Mouse (Mus musculus) hindbrain, embryonic 11.5 days (tissue): ENCODE data around the gene Gart. TPM values are rescaled to one million over a fixed set of nuclear protein-coding genes. Genes with fewer than 3 reads are reported as not detected.
A peak's percentile ranks its signal among the peaks of the same experiment; 100 is the strongest.
"Not testable (repeated sequence)": the region's sequence is repeated elsewhere in the genome, so short reads cannot be mapped to it uniquely, and the experiment has no call there.

ENCODE experiments used
- ATAC-seq: fragments of 200-750 bp; cut with Nextera tagmentation; 2 replicates; pipeline ENCODE4 v1.8.0; 2017; ENCODE audit warnings: mild to moderate bottlenecking, moderate TSS enrichment, moderate library complexity; ENCODE audit not compliant: low FRiP score
- DNase-seq: peaks from one replicate; pipeline ENCODE4 v3.0.0-alpha.2; 2015; ENCODE audit warnings: low spot score
- H3K27ac ChIP-seq: fragments of 300-500 bp; sonication (generic); 2 replicates; pipeline ENCODE4 v1.5.1; 2014; ENCODE audit warnings: mild to moderate bottlenecking, low read depth, low read length
- H3K27me3 ChIP-seq: fragments of 300-500 bp; sonication (generic); 2 replicates; pipeline ENCODE4 v1.6.1; 2014; ENCODE audit warnings: mild to moderate bottlenecking, low read length, moderate library complexity, mixed read lengths; ENCODE audit not compliant: control insufficient read depth, insufficient read depth
- H3K36me3 ChIP-seq: fragments of 300-500 bp; sonication (generic); 2 replicates; pipeline ENCODE4 v1.6.1; 2014; ENCODE audit warnings: mild to moderate bottlenecking, low read length, moderate library complexity, mixed read lengths; ENCODE audit not compliant: control insufficient read depth, insufficient read depth
- H3K4me1 ChIP-seq: fragments of 300-500 bp; sonication (generic); replicated peaks from 2 replicates; pipeline ENCODE4 v1.6.1; 2014; ENCODE audit warnings: low read length, mixed read lengths; ENCODE audit not compliant: control insufficient read depth, insufficient read depth
- H3K4me2 ChIP-seq: fragments of 300-500 bp; sonication (generic); replicated peaks from 2 replicates; pipeline ENCODE4 v1.6.1; 2014; ENCODE audit warnings: mild to moderate bottlenecking, low read depth, low read length
- H3K4me3 ChIP-seq: fragments of 300-500 bp; sonication (generic); 2 replicates; pipeline ENCODE4 v1.5.1; 2014; ENCODE audit warnings: low read depth, low read length
- H3K9ac ChIP-seq: fragments of 300-500 bp; sonication (generic); 2 replicates; pipeline ENCODE4 v1.6.1; 2014; ENCODE audit warnings: low read depth, low read length
- H3K9me3 ChIP-seq: fragments of 300-500 bp; sonication (generic); 2 replicates; pipeline ENCODE4 v1.6.1; 2016; ENCODE audit warnings: low read length; ENCODE audit not compliant: control insufficient read depth
- WGBS: fragments of 180-500 bp; shearing (Covaris S2); extraction: QIAGEN DNeasy Blood & Tissue Kit; methylation state at CpG from one replicate; pipeline ENCODE4 v1.1.7; 2014; 5-methylcytosine and 5-hydroxymethylcytosine counted together
- polyA plus RNA-seq: library from polyadenylated mRNA; unstranded; fragments of >200 nt; fragmentation: Nextera tagmentation; extraction: Ambion mirVana; gene quantifications from 2 replicates; pipeline ENCODE4 v1.2.1, GENCODE M21; 2014

Gart gene
- polyA plus RNA-seq, 1 experiment from 2014 or later, result 82.5 TPM

GRCm38 (mm10) chr16:91655285-91655684 is 8.5 kb upstream of the Gart start:
- H3K4me2 ChIP-seq, result no peak overlapping the region
- H3K9ac ChIP-seq, result no peak overlapping the region
- H3K4me3 ChIP-seq, result no peak overlapping the region
- H3K4me1 ChIP-seq, result no peaks in the 10 kb centered on the region
- no peak overlapping the region for H3K27ac ChIP-seq
- peaks cover 57% of the 10 kb centered on the region for H3K36me3 ChIP-seq
- H3K27me3 ChIP-seq, result no peaks in the 10 kb centered on the region
- no peak for ATAC-seq
- no peak for DNase-seq
- no peaks in the 10 kb centered on the region for H3K9me3 ChIP-seq
- WGBS, result 100% methylated on average over 9 of the region's 9 CpGs

- H3K9me3 ChIP-seq, result no peaks in the 10 kb centered on the region
- H3K27ac ChIP-seq, result no peak overlapping the region
- H3K27me3 ChIP-seq, result no peaks in the 10 kb centered on the region
- H3K9ac ChIP-seq, result no peak overlapping the region
- H3K4me1 ChIP-seq, result 0 out of 2 replicates have a peak, but pooled peaks cover 2% of the 10 kb centered on the region
- no peak overlapping the region for H3K4me3 ChIP-seq
- H3K36me3 ChIP-seq, result peaks cover 29% of the 10 kb centered on the region
- DNase-seq (no peak), ATAC-seq (no peak)
- no peak overlapping the region for H3K4me2 ChIP-seq
- WGBS, result 94% methylated on average over 3 of the region's 3 CpGs
These were observed 5.4 kb upstream of the Gart start for GRCm38 (mm10) chr16:91652191-91652590.

DNA sequence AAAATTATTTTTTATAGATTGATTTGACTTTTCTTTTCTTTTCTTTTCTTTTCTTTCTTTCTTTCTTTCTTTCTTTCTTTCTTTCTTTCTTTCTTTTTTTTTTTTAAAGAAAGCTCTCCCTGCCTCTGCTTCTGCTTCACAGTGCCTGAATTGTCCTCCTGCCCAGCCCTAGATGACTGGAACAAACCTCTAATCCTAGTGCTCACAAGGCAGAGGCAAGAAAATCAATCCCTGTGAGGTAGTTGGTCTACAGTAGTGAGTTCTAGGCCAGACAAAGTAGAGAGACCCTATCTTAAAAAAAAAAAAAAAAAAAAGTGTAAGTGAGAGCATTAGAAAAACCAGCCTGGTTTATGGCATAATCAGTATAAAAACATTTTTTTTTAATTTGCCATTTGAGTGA is 3.0 kb upstream of the Gart start:
- Histone ChIP-seq H3K36me3 (peaks cover 7% of the 10 kb centered on the region), H3K9me3 (no peaks in the 10 kb centered on the region), H3K9ac (no peak overlapping the region), H3K4me3 (no peak overlapping the region), H3K27ac (no peak overlapping the region), H3K27me3 (no peaks in the 10 kb centered on the region), H3K4me2 (no peak overlapping the region), H3K4me1 (0 out of 2 replicates have a peak, but pooled peaks cover 4% of the 10 kb centered on the region)
- DNase-seq (no peak), ATAC-seq (no peak)

DNA sequence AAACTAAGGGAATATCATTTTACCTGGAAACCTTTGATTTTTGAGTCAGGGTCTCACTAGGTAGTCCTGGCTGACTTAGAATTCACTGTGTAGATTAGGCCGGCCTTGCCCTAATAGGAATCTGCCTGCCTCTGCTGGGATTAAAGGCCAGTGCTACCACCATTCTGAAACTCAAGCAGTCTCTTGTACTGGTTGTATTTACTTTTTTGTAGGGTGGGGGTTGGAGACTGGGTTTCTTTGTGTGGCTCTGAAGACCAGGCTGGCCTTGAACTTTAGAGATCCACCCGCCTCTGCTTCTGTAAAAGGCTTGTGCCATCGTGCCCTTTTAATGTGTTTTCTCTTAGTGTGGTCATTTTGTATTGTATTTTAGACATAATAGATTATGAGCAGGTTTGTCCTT is 2.5 kb upstream of the Gart start:
- Histone ChIP-seq H3K4me1 (0 out of 2 replicates have a peak, but pooled peaks cover 4% of the 10 kb centered on the region), H3K36me3 (peaks cover 5% of the 10 kb centered on the region; the same call in 1 of the 2 replicates), H3K9me3 (no peaks in the 10 kb centered on the region), H3K27me3 (no peaks in the 10 kb centered on the region), H3K4me2 (peak overlapping the region; percentile 50), H3K27ac (no peak overlapping the region), H3K4me3 (peak overlapping the region; percentile 84), H3K9ac (0 out of 2 replicates have a peak overlapping the region, but pooled peaks have one; percentile 24)
- DNase-seq, result no peak
- no peak for ATAC-seq
- 73% methylated on average over 3 of the region's 3 CpGs for WGBS

GRCm38 (mm10) chr16:91648220-91648550 is 1.4 kb upstream of the Gart start:
- 1% methylated on average over 25 of the region's 25 CpGs for WGBS
- Histone ChIP-seq H3K27ac (peak overlapping the region; percentile 95), H3K27me3 (no peaks in the 10 kb centered on the region), H3K4me3 (peak overlapping the region; percentile 84), H3K36me3 (peaks cover 5% of the 10 kb centered on the region; the same call in 1 of the 2 replicates), H3K9ac (peak overlapping the region; percentile 88), H3K9me3 (no peaks in the 10 kb centered on the region), H3K4me2 (peak overlapping the region; percentile 50), H3K4me1 (0 out of 2 replicates have a peak, but pooled peaks cover 4% of the 10 kb centered on the region)
- peak; percentile 84 for DNase-seq
- ATAC-seq, result peak; percentile 71

GRCm38 (mm10) chr16:91647461-91648219 is 888 bp upstream of the Gart start, which contains the start of gene Son:
TSS of gene Son (plus strand) at chr16:91647506.
- H3K27ac ChIP-seq, result peak within 1 kb of the TSS; percentile 95
- peak within 1 kb of the TSS; percentile 88 for H3K9ac ChIP-seq
- peaks cover 5% of the 10 kb centered on the region; the same call in 1 of the 2 replicates for H3K36me3 ChIP-seq
- WGBS, result under 1% methylated on average over 69 of the region's 70 CpGs
- peak within 1 kb of the TSS; percentile 90 for H3K4me2 ChIP-seq
- peak within 1 kb of the TSS; percentile 84 for H3K4me3 ChIP-seq
- ATAC-seq (peak; percentile 96), DNase-seq (peak; percentile 95)
- H3K9me3 ChIP-seq, result no peaks in the 10 kb centered on the region
- H3K4me1 ChIP-seq, result 0 out of 2 replicates have a peak, but pooled peaks cover 4% of the 10 kb centered on the region
- H3K27me3 ChIP-seq, result no peaks in the 10 kb centered on the region

DNA sequence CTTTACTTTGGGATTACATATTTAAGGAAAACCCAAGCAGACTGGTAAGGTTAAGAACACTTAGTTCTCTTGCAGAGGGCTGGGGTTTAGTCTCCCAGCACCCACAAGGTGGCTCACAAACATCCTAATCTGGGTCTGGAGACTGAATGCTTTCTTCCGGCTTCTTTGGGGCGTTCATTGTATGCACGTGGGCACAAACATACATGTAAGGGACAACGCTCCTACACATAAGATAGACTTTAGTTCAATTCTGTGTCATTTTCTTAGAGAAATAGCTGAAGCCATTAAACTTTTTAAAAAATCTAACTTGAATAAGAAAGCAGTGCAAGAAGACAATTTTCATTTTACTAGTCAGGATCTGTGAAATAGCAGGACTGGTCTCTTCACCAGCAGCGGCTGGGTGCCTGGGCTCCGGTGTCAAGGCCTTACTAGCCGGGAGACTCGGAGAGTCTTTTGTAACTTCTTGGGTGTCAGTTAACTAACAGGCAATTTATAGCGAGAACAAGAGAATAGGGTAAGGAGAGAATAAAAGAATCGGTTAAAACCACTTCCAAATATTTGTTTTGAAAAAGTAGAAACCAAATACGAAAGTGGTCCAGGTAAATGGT is 653 bp downstream of the Gart start:
- 0 out of 2 replicates have a peak, but pooled peaks cover 4% of the 10 kb centered on the region for H3K4me1 ChIP-seq
- DNase-seq (peak; percentile 23), ATAC-seq (no peak)
- no peaks in the 10 kb centered on the region for H3K27me3 ChIP-seq
- H3K4me3 ChIP-seq, result peak overlapping the region; percentile 84
- WGBS, result 2% methylated on average over 11 of the region's 11 CpGs
- H3K9me3 ChIP-seq, result no peaks in the 10 kb centered on the region
- H3K4me2 ChIP-seq, result peak overlapping the region; percentile 90
- H3K9ac ChIP-seq, result peak overlapping the region; percentile 59
- H3K27ac ChIP-seq, result 0 out of 2 replicates have a peak overlapping the region, but pooled peaks have one; percentile 95
- H3K36me3 ChIP-seq, result no peaks in the 10 kb centered on the region

- not testable (repeated sequence) for H3K27ac ChIP-seq, H3K27me3 ChIP-seq, H3K4me3 ChIP-seq, H3K9me3 ChIP-seq, H3K9ac ChIP-seq, DNase-seq, H3K36me3 ChIP-seq, H3K4me1 ChIP-seq, H3K4me2 ChIP-seq, ATAC-seq
- no CpG with 5 or more reads among the region's 2 CpGs for WGBS
These were observed 1.3 kb downstream of the Gart start for GRCm38 (mm10) chr16:91645420-91645819.
